Mouse (Mus musculus): ENCODE results near the gene Tmem59l.

- TF ChIP-seq POLR2A (IDR thresholded peaks at IDR 0.05; ENCODE audit: insufficient read depth, low read depth, low read length) (no peak), CTCF (IDR thresholded peaks at IDR 0.05; ENCODE audit: insufficient read depth, low read depth, low read length) (no peak)
These were observed 43.2 kb upstream of the Tmem59l start for GRCm38 (mm10) chr8:70530314-70530713.

Measured in olfactory bulb, adult 2 months (tissue).